Mouse (Mus musculus) frontal cortex, adult 2 months (tissue): ENCODE data around the gene Mydgf. TPM values are rescaled to one million over a fixed set of nuclear protein-coding genes. Genes with fewer than 3 reads are reported as not detected.

Source experiments
- DNase-seq, 2 experiments: peaks; one replicate each; pipeline ENCODE4 v3.0.0; 2022; ENCODE audit warnings: low spot score in 1 of 2; ENCODE audit errors: extremely low spot score in 1 of 2
- polyA plus RNA-seq: library from polyadenylated mRNA; depleted of rRNA; stranded (reverse); fragments of >200 nt; gene quantifications from 2 replicates; pipeline ENCODE4 v1.2.3, GENCODE M21; 2012

The Mydgf gene
- polyA plus RNA-seq, 1 experiment, result 43.1 TPM

- no peak for DNase-seq
These were observed 36.3 kb downstream of the Mydgf start for GRCm38 (mm10) chr17:56147420-56147819.

- no peak for DNase-seq
These were observed 37.6 kb downstream of the Mydgf start for GRCm38 (mm10) chr17:56146131-56146530.

DNA sequence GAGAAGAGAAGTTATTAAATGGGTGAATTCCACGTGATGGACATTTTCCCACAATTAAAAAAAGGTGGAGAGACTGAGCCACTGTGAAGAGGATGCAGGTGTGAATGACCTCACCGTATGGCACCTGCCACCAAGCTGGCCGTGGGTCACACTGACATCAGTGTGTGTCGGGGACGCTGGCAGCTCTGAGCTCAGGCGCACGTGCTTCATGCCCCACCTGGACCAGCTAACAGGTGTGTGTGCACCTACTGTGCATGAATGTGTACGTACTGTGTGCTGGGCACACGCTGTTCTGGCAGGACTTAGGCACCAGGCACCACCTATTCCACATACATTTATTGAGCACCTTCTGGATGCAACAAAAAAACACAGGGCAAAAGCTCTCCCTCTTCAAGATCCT lies 39.2 kb downstream of the Mydgf start:
- DNase-seq, result no peak

DNA sequence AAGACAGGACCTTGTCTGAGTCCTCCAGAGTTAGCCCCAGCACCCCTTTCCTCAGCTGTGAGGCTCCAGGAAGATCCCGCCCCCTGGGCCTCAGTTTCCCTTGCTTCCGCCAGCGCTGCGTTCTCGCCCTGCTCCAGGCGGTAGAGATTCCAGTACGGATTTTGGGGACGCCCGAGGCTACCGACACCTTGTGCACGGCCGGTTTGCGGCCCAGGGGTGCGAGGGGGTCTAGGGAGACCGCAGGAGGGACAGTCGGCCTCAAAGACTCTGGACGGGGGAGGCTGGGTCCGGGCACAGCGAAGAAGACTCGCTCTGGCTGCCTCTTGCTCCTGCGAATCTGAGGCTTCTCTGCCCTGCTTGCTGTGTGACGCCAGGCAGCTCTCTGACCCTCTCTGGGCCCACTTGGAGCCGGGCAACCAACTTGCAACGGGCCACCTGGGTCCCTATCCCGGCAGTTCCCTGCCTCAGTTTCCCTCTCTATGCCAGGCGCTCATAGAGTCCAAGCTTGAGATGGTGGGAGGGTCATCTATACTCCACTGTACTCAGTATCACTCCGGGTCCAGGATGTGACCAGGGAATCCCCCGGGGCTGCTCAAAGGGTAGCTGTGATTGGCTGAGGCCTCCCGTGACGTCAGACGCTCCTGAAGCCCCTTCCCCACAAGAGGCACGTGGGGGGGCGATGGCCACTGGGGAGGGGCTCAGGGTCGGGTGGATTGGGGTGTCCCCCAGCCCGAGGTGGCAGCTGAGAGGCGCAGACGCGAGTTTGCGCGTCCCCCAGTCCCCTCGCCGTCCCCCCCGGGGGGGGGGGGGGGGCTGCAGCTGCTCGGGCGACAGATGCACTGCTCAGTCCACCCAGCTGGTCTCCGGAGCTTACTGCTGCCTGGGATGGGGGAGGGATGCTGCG lies 41.8 kb downstream of the Mydgf start:
- peak in 1 of 2 experiments; percentile 78 for DNase-seq

GRCm38 (mm10) chr17:56139858-56140595 lies 43.7 kb downstream of the Mydgf start, which contains the start of gene Sema6b:
TSS of gene Sema6b (minus strand) at chr17:56140343.
- DNase-seq, result peak in 1 of 2 experiments; percentile 85

GRCm38 (mm10) chr17:56139355-56139754 lies 44.4 kb downstream of the Mydgf start:
- DNase-seq, result no peak

DNA sequence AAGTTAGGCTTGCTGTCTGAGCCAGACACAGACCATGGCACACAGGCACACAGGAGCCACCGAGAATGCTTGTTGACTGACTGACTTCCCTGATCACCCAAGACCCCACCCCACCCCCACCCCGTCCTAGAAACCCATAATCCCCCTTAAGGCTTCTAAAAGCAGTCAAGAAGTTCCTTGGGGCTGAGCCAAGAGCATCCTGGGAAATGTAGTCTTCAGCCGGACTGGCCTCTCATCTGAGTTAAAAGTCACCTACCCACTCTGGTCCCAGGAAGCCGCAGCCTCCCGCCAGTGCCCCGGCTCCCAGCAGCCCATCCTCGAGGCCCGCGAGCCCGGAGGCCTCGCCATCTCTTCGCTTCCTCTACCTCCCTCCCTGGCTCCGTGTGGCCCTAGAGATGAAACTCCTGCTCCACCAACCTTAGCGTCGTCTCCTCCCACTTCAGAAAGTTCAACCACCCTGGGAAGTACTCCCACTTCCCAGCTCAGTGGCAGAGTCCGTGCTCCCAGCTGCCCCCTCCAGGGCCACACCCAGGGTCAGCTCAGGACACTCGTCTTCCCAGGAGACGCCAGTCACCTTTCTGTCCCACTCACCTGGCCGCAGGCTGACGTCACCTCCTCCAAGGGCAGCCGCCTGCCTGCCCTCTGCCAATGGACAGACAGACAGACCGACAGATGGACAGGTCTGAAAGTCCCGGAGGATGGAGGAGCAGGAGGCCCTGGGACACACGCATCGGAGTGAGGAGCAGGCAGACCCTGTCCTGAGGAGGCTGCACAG lies 45.7 kb downstream of the Mydgf start:
- DNase-seq, result no peak

DNA sequence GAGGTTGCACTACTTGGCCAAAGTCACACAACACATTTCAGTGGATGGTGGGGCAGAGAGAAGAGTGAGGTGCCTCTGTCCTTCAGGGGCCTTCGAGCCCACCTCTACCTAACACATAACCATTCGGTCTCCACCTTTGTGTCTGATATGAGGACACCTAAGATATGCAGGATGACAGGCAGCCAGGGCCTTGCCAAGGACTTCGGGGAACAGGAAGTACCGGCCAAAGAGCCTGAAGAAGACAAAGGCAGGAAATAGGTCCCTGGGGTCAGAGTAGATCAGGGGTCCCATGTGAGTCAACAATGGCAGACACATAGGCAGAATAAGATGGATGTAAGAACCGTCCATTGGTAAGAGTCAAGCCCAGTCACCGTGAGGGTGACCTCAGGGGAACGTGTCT lies 47.2 kb downstream of the Mydgf start:
- DNase-seq, result no peak

- DNase-seq, result peak in 1 of 2 experiments; percentile 66
These were observed 49.2 kb downstream of the Mydgf start for GRCm38 (mm10) chr17:56134463-56134971.

- DNase-seq, result no peak
These were observed 50.0 kb downstream of the Mydgf start for GRCm38 (mm10) chr17:56133457-56134363.

DNA sequence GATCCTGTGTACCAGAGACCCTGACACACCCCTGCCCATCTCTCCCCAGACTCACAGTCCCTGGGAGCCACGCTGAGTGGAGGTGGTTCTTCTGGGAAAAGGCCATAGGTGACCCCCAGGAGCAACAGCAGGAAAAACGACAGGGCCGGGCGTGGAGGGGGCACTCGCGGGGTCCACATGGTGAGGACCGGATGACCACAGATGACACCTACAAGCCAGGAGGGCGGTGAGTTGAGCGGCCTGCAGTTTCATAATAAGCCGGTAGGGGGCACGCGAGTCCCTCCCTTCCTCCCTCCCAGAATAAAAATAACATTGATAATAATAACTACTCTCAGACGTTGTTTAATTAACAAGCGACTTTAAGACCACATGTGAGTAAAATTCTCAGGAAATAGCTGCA lies 51.1 kb downstream of the Mydgf start:
- DNase-seq, result peak in 1 of 2 experiments; percentile 73

GRCm38 (mm10) chr17:56131814-56132213 lies 51.9 kb downstream of the Mydgf start:
- DNase-seq, result peak in 1 of 2 experiments; percentile 78

- no peak for DNase-seq
These were observed 52.6 kb downstream of the Mydgf start for GRCm38 (mm10) chr17:56131136-56131535.

GRCm38 (mm10) chr17:56128246-56128645 lies 55.5 kb downstream of the Mydgf start:
- no peak for DNase-seq

GRCm38 (mm10) chr17:56126175-56126574 lies 57.5 kb downstream of the Mydgf start:
- DNase-seq, result no peak
